Mouse (Mus musculus) retina, postnatal 7 days (tissue): Measurements from ENCODE around the gene Pak6.
"Not testable (repeated sequence)": the region's sequence is repeated elsewhere in the genome, so short reads cannot be mapped to it uniquely, and the experiment has no call there.

Source experiments
- DNase-seq: peaks from one replicate; pipeline ENCODE4 v3.0.0-alpha.2; 2012; ENCODE audit warnings: low read depth, low spot score

The Pak6 gene

DNA sequence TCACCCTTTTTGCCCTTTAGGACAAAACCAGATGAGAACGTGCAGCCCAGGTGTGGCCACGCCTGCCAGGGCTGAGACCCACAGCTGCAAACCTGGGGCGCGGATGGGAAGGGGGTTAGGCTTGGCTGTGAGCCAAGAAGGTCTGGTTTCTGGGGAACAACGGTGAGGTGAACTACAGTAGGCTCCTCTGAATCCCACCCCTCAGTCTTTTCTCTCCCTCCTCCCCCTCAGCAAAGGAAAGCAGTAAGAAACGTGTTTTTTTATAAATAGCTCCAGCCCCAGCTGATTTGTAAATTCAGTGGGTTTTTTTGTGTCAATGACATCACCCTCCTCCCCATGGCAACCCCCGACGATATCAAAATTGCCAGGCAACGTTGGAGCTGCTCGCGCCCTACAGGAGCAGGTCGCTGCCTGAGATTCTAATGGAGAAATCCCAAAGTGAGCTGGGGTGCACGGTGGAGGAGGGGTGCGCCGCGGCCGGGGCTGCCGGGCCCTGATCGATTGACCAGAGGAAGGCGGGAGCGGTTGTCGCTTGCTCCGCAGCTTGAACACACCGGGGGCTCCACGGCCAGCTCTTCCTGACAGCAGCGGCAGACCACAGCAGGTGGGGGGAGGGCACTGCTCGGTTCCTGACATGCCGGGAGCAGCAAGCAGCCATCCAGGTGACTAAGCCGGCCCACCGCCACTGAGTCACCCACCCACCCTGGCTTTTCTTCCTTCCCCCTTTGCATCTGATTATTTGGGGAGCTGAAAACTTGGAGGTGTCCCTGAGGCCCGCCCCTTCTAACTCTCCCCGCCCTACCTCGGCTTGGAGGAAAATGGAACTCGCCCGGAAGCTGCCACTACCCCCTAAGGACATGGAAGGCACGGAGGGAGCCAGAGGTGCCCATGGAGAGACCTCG lies at the start of gene Pak6:
Gene Pak6, plus strand, starts transcription at position 402 of the 902 bp plus-strand sequence.
- no peak for DNase-seq

DNA sequence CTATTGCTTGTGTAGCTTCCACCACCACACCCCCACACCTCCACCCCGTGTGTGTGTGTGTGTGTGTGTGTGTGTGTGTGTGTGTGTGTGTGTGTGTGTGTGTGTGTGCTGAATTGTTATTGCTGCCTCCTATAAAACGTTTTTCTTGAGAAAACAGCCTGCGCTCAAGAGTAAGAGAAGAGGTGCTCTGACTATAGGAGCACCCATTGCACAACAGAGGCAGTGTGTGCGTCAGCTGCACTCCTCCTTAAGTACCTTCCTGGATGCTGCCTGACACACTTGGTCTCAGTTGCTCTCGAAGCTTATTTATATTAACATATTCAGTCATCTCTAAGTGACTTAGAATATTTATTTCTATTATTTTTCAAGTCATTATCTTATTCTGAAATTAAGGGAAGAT lies 45.1 kb upstream of the Pak6 start:
- no peak for DNase-seq

DNA sequence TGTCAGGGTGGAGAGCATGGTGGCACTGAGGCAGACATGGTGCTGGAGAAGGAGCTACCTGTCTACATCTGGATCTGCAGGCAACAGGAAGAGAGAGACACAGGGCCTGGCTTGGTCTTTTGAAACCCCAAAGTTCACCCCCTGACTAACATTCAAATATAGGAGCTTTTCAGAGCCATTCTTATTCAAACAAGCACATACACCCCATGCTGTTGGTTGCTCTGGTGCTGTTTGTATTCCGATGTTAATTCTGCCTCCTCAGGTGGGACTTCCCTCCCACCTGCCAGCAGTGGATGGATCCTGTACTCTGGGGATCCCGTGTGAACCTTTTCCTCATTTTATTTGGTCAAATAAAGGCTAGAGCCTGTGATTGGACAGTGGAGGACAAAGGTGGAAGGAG lies 43.0 kb upstream of the Pak6 start:
- no peak for DNase-seq

DNA sequence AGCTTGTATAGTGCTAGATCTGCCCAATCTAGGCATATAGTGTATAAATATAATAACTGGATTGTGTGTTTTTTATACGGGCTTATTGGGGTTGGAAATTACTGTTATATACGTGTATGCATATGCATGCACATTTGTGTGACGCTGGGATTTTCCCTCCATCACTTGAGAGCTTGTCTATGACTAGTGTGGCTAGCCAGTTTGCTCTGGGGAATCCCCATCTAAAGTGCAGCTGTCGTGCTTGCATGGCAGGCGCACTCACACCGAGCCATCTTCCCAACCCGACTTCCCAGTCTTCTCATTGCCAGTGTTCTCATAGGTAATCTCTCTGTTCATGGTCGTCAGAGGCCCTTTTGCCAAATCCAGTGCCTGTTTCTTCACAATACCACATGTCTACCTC lies 42.5 kb upstream of the Pak6 start:
- DNase-seq = no peak

DNA sequence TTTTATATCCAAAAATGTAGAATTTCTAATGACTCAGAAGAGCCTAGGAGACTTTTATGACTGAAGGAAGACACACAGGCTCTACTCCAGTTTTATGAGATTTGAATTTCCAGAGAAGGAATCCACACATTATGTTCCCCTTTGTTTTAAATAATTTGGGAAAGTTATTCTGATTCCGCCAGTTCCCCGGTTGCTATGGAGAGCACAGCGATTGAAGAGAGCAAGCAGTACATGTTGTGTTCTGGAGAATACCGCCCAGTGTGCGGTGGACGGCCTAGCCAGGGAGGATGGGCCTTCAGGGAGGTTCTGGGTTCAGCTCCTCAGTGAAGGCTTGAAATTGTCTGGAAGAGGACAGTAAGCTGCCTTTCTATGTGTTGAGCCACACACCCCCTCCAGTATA lies 33.8 kb upstream of the Pak6 start:
- DNase-seq = no peak

DNA sequence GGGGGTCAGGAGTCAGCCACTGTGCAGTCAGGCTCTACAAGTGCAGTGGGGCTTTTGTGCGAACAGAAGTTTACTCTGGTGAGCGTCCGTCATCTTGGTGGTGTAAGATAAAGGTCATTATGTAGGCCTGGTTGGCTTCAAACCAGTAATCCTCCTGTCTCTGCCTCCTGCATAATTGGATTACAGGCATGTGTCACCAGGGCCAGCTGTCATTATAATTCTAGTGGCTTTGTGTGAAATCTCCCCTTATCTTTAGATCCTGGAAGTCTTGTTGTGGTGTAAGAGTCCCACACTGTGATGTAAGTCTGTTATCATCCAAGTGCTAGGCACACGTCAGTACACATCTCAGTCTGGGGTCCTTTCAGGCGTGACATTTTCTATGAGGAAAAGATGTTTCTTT lies 29.7 kb upstream of the Pak6 start:
- DNase-seq = peak; percentile 65

DNA sequence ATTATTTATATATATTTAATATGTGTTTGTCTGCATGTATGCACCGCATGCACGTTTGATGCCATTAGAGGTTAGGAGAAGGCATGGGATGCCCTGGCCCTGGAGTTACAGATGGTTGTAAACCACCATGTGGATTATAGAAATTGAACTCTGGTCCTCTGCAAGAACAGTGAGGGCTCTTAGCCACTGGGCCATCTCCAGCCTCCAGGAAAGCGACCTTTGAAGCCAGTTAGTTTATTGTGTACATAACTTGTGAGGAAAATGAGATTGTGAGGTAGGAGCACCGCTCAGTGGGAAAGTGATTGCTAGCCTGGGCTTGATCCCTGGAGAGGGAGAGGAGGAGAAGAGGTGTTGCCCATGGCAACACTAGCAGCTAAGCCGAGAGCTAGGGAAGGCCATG lies 25.8 kb upstream of the Pak6 start:
- no peak for DNase-seq

DNA sequence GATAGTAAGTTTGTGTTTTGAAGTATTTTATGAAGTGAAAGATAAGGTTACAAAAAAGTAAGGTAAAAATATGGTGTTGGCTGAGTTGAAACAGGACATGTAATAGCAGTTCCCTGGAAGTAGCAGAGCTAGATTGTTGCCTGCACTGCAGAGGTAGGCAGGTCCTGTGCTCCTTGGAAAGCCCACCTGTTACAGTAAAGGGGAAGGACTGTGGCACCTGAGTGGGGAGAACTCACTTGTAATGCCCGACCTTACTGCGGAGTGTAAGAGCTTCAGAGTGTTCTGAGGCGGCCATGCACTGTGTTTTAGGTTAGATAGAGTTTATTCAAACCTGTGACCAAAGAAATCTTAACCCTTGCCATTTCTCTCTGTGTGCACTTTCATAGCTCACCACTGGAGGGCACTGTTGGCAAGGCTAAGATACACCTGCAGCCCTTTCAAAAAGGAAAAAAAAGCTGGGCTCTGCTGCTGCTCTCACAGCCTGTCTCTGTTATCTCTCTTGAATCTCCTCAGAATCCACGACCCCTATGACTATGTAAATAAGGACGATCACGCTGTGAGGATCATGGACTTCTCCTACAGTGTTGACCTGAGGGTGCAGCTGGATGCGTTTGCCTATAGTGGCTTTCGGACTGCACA lies 25.1 kb upstream of the Pak6 start:
- DNase-seq = peak; percentile 69

DNA sequence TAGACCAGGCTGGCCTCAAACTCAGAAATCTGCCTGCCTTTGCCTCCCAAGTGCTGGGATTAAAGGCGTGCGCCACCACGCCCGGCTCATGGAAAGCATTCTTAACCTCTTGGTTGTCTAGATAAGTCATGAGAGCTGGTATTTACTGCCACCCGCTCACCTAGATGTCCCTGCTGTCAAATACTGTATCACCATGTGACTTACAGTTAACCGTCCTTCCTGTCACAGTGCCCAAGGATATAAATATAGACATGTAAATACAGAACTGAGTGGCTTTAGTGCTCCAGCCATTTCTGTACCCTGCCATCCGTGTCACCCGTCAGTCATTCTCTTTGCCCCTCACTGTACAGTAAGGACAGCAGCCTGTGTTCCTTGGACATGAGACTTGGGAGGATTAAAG lies 24.4 kb upstream of the Pak6 start:
- DNase-seq = no peak

DNA sequence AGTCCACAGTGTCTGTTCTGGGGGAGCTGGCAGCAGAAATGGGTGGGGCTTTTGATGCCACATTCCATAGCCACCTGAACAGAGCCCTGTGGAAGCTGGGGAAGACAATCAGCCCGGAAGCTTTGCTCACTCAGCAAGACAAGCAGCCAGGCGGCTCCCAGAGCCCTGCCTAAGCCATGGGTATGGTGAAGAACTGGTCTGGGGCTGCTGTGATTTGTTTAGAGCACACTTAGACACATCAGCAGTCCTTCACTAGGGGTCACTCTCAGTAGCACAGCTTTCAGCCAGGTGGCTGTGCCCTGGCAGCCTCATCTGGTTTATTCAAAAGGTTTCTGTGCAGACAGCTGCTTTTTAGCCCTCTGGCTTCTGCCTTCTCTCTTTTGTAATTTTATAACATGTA lies 22.0 kb upstream of the Pak6 start:
- DNase-seq = no peak

DNA sequence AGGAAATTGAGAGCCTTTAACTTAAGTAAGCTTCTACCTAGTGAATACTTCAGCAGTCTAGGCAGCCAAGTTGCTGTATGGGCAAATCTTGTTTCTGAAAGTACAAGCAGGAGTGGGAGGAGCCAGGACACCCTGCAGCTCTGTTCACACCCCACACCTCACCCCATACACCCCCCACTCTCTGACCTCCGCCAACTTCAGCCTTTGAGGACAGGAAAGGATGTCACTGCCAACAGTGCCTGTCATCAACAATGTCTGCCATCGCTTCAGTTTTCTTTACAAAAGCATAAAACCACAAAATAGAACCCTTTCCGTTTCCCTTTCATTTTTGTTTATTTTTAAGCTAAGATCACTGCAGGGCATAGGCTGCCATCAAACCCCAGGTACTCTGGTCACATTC lies 20.7 kb upstream of the Pak6 start:
- DNase-seq = no peak

DNA sequence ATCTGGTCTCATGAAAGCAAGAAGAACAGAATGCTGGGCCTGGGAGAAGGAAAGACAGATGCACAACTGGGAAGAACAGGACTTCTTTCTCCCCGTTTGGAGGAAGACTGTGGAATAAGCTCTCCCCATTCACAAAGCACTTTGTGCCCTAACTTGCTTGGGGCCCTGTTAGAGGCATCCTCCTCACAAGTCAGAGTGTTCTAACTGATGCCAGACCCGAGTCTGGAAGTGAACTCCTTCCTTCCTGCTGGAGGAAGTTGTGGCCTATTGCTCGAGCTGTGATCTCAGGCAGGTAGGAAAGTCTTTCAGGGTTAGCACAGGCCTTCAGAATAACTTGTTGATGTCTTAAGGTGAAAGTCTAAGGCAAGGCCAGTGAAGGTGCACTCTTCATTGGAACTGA lies 20.2 kb upstream of the Pak6 start:
- DNase-seq = no peak

DNA sequence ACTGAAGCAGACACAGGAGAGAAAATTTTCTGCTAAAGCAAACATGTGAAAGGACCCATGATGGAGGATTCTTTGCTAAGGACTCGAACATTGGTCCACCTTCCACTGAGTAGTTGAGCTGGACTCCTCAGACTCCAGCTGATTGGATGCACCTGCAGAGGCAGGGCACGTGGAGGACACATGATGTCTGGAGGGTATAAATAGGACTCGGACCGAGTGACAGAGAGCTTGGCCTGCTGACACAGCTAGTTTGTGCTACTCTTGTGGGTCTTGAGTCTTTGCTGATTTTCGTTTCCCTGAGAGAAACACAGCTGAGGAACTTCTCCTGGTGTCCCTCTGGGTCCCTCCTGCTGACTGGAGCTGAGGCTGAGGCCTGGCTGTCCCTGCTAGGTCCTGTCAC lies 16.4 kb upstream of the Pak6 start:
- DNase-seq = no peak

DNA sequence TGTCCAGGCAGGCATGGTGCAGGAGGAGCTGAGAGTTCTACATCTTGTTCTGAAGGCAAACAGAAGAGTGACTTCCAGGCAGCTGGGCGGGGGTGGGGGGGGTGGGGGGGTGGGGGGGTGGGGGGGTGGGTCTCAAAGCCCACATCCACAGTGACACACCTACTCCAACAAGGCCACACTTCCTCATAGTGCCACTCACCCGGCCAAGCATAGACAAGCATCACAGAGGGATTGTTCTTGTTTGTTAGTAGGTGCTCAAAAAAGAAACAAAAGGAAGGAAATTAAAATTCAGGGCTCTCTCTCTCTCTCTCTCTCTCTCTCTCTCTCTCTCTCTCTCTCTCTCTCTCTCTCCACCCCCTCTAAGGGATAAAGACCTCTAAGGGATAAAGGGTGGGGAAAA lies 12.4 kb upstream of the Pak6 start:
- not testable (repeated sequence) for DNase-seq

DNA sequence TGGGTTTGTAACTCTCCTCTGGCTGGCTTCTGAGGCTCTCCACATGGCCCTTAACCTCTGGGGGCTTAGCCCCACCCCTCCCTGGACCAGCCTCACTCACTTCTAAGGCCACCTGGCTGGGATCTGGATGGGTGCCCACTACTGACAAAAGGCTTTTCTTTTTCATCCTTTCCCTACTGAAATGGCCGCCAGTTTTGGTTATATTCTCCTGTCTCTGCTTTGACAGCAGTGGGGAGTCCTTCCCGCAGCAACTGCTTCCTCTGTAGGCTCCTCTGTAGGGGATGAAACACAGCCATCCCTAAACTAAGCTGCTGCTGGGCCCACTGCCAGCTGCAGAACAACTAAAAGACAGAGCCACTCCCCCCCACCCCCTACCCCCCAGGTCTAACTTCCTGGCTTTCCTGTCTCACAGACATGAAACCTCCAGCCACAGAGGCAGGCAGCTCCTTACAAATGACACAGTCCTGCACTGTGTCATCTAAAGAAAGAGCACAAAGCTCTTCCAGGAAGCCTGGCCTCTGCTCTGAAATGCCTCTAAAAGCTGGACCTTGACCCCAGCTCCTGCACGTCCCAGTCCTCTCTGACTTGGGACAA lies 6.3 kb upstream of the Pak6 start:
- no peak for DNase-seq

DNA sequence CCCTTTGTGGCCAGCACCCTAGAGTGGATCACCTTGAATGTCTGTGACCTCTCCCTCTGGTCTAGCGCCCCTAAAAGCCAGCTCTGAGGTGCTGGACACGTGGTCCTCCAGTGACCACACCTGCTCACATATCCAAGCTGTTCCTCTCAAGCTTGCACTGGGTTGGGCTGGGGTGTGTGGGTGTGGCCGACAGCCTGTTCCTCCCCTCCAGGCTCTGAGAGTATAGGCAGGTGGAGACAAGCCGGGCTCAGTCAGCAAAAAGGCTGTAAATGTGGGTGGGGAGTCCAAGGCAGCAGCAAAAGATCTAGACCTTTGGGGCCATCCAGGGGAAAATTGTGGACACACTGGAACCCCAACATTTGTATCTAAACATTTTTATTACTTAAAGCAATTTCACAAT lies 4.6 kb upstream of the Pak6 start:
- DNase-seq = no peak

DNA sequence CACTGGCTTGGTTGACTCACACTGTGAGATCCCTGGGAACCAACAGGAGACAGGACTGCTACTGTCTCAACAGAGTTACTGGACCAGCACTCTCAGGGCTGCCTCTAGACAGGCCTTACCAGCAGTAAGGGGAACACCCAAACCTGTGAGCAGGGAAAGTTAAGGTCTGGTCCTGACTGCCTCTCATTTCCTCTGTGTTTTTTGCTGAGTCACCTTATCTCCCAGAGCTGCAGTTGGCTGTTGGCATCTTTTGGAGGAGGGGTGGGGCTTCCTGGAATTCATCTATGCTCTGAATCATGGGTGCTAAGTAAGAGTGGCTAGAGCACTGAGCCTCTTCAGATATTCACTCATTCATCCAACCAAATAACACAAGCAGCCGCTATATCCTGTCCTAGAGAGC lies 4.0 kb upstream of the Pak6 start:
- no peak for DNase-seq

DNA sequence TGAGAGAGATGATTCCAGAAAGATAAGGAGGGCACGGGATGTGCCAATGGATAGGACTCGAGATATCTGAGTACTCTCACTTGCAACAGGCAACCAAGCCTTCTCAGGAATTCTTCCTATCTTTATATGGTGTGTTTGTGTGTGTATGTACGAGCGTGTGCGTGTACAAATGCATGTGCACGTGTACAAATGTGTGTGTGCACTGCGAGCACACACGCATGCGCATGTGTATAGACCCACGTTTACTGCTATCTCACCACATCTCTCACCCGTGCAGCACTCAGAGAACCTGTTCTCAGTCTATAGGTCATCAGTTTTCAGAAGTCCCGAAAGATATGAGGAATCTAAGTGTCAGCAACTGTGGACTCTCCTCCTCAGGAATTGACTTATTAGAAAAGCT lies 3.6 kb upstream of the Pak6 start:
- DNase-seq = no peak

DNA sequence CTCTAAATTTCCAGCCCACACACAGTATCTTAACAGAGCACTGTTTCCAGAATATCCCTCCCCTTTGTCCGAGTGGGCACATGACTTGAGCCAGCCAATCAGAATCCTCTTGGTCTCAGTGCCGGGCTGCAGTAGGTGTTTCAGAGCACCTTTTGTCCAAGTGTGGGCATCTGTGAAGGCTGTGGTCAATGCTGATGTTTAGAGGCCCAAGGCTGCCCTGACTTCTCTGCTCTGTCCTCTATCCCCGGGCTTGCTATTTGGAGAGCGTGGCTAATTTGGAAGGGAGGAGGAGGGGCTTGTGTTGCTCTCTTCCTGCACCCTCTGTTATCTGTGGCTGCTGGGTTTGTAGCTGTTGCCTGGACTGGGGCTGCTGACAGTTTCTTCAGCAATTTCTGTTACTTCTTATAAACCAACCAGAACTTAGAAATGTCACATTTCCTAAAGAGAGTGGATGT lies 3.1 kb upstream of the Pak6 start:
- DNase-seq = no peak

DNA sequence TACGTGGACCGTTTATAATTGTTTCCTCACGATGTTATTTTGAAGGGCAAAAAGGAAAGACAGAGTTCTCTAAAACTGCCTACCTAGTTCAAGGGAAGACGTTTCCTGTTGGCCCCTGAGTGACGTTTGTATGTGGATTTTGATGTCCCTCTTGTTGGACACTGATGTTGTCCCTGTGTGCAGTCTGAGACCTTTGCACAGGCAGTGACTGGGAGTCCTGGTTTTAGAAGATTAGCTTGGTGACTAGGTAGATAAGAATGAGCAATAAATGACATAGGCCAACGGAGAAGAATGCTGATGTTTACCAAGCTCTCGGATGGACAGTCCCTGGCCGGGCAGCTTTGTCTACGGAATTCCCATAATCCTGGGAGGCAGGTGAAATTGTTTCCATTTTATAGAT lies 1.2 kb upstream of the Pak6 start:
- DNase-seq = no peak

DNA sequence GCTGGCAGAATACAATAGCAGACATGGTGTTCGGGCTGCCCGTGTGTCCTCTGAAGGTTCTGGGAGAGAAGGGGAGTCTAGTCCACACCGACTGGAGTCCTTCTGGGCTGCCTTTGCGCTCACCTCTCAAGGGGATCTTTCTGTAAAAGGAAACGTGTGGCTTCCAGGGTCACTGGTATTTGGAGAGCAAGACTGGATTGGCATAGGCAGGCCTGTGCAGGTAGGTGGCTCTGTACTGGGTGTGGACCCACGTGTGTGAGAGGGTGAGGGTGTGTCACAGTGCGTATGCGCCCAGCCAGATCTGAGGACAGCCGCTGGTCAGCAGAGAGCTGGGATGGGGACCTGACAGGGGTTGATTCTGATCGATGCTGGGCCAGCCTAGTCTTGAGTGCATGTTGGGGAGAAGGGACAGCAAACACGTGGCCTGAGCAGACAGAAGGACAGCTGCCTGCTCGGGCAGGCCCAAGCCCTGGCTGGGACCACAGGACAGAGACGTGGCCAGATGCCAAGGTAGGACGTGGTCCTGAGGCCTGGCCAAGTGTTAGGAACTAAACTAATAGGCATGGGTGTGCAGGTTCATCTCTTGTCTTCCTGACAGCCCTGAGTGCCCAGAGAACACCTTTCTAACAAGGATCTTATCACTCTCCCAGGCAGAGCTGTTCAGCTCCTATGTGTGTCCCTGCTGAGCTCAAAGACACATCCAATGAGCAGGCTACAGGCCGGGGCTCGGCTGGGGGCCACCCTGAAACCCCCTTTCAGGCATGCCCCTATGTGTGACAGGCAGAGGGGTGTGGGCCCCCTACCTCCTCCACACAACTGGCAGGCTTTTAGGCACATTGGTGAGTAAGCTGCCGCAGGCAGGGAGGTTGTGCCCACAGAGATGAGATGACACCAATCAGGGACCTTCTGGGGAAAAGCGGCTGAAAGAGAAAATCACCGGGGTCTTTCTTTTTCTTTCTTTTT lies 982 bp downstream of the Pak6 start:
- DNase-seq = no peak
